Mouse (Mus musculus) midbrain, embryonic 13.5 days (tissue): Measurements from ENCODE around the gene Chl1. TPM values are rescaled to one million over a fixed set of nuclear protein-coding genes. Genes with fewer than 3 reads are reported as not detected.

ENCODE experiments used
- ATAC-seq: fragments of 200-750 bp; cut with Nextera tagmentation; 2 replicates; pipeline ENCODE4 v1.8.0; 2017; ENCODE audit warnings: mild to moderate bottlenecking, moderate TSS enrichment, moderate library complexity
- H3K27ac ChIP-seq: fragments of 300-500 bp; sonication (generic); 2 replicates; pipeline ENCODE4 v1.5.1; 2015; ENCODE audit warnings: inconsistent platforms, mild to moderate bottlenecking, moderate library complexity
- H3K27me3 ChIP-seq: fragments of 300-500 bp; sonication (generic); 2 replicates; pipeline ENCODE4 v1.6.1; 2015; ENCODE audit warnings: mild to moderate bottlenecking, inconsistent platforms
- H3K36me3 ChIP-seq: fragments of 300-500 bp; sonication (generic); 2 replicates; pipeline ENCODE4 v1.6.1; 2015; ENCODE audit warnings: mild to moderate bottlenecking, inconsistent platforms
- H3K4me1 ChIP-seq: fragments of 300-500 bp; sonication (generic); replicated peaks from 2 replicates; pipeline ENCODE4 v1.6.1; 2015; ENCODE audit warnings: inconsistent platforms
- H3K4me2 ChIP-seq: fragments of 300-500 bp; sonication (generic); replicated peaks from 2 replicates; pipeline ENCODE4 v1.6.1; 2015; ENCODE audit warnings: moderate library complexity, mild to moderate bottlenecking, inconsistent platforms
- H3K4me3 ChIP-seq: fragments of 300-500 bp; sonication (generic); replicated peaks from 2 replicates; pipeline ENCODE4 v1.5.1; 2015; ENCODE audit warnings: mild to moderate bottlenecking, inconsistent platforms
- H3K9ac ChIP-seq: fragments of 300-500 bp; sonication (generic); replicated peaks from 2 replicates; pipeline ENCODE4 v1.6.1; 2015; ENCODE audit warnings: mild to moderate bottlenecking, inconsistent platforms
- H3K9me3 ChIP-seq: fragments of 300-500 bp; sonication (generic); 2 replicates; pipeline ENCODE4 v1.6.1; 2016; ENCODE audit warnings: mild to moderate bottlenecking, inconsistent platforms
- WGBS: fragments of 180-500 bp; shearing (Covaris S2); methylation state at CpG from one replicate; pipeline ENCODE4 v1.1.7; 2015; 5-methylcytosine and 5-hydroxymethylcytosine counted together
- polyA plus RNA-seq: library from polyadenylated mRNA; unstranded; fragments of >200 nt; fragmentation: Nextera tagmentation; extraction: Ambion mirVana; gene quantifications from 2 replicates; pipeline ENCODE4 v1.2.1, GENCODE M21; 2015

Gene Chl1
- polyA plus RNA-seq, 1 experiment from 2014 or later, result 74.8 TPM

DNA sequence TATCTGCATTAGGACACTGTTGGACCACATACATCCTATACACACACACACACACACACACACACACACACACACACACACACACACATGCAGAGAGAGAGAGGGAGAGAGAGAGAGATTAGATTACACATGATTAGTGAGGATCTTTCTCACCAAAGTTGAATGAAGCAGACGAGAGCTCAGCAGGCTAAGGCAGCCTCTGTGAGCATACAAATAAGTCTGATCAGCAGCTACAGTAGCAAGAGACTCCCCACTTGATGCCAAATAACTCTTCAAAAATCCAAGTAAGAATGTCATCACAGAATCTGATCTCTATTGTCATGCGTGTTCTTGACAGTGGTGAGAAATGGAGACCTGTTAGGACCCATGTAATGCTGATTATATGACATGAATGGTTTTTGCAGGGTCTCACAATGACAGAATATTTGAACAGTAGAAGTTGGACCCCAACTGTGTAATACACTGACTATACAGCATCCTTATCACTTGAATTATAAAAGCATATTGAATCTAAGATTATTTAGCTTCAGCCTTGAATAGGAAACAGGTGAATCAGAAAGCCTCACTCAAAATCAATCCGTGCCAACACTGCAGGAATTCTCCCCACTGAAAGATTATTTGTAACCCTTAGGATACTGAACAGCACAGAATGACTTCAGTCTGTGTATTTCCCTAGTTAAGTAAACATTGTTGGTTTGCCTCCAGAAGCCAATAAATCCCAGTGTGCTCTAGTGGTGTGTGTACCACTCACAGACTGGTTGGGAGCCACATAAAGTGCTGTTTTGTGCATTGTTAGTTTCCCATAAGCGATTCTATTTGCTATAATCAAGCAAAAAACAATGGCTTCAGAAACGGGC, 47.9 kb downstream of the Chl1 start:
- H3K9me3 ChIP-seq, result no peaks in the 10 kb centered on the region
- no peaks in the 10 kb centered on the region for H3K27me3 ChIP-seq
- peaks cover 43% of the 10 kb centered on the region for H3K4me1 ChIP-seq
- H3K9ac ChIP-seq, result no peak overlapping the region
- no peaks in the 10 kb centered on the region for H3K36me3 ChIP-seq
- no peak overlapping the region for H3K4me3 ChIP-seq
- 34% methylated on average over 5 of the region's 5 CpGs for WGBS
- H3K27ac ChIP-seq, result peak overlapping the region; percentile 73
- ATAC-seq, result peak; percentile 63
- no peak overlapping the region for H3K4me2 ChIP-seq

DNA sequence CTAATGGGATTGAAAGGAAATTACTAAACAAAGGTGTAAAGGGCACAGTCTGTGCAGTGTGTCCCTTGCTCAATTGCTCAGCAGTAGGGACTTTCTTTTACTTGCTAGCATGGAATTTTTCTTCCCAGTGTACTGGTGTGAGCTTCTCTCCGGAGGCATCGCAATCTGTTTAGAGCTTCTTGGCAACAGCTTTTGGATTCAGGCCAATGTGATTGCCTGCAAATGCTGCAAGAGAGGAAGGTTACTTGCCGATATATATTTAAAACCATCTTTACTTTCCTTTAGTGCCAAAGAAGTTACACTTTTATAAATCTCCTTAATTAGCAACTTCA, 48.5 kb downstream of the Chl1 start:
- ATAC-seq, result peak; percentile 72

DNA sequence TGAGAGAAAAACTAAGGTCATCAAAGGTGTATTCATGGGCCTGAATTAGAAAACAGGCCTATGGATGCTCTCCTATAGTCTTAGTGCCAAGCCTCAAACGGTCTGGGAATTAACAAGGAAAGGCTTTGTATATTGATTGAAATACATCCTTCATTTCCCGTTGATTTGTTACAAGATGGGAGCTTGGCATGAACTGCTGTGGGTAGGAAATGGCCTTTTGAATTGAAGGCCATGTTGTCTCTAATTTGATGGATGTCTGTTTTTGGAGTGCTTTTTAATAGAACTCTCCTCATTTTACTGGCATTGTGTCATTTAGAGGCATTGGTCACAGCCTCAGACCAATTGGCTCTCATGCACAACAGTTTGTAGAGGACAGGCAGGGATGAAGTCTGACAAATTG, 49.0 kb downstream of the Chl1 start:
- H3K4me1 ChIP-seq, result peaks cover 48% of the 10 kb centered on the region
- no peaks in the 10 kb centered on the region for H3K36me3 ChIP-seq
- H3K9me3 ChIP-seq, result no peaks in the 10 kb centered on the region
- H3K27ac ChIP-seq, result no peak overlapping the region
- no peaks in the 10 kb centered on the region for H3K27me3 ChIP-seq
- H3K4me2 ChIP-seq, result no peak overlapping the region
- no peak overlapping the region for H3K9ac ChIP-seq
- no peak for ATAC-seq
- 49% methylated on average over 2 of the region's 2 CpGs for WGBS
- H3K4me3 ChIP-seq, result no peak overlapping the region

More for the DNA sequence above, 48.5 kb downstream of the Chl1 start:
- H3K27ac ChIP-seq, result peak overlapping the region; percentile 73
- no peaks in the 10 kb centered on the region for H3K36me3 ChIP-seq
- H3K4me1 ChIP-seq, result peaks cover 48% of the 10 kb centered on the region
- no peak overlapping the region for H3K4me2 ChIP-seq
- H3K9ac ChIP-seq, result no peak overlapping the region
- WGBS, result 54% methylated on average over 3 of the region's 3 CpGs
- no peaks in the 10 kb centered on the region for H3K27me3 ChIP-seq
- no peak overlapping the region for H3K4me3 ChIP-seq
- no peaks in the 10 kb centered on the region for H3K9me3 ChIP-seq

DNA sequence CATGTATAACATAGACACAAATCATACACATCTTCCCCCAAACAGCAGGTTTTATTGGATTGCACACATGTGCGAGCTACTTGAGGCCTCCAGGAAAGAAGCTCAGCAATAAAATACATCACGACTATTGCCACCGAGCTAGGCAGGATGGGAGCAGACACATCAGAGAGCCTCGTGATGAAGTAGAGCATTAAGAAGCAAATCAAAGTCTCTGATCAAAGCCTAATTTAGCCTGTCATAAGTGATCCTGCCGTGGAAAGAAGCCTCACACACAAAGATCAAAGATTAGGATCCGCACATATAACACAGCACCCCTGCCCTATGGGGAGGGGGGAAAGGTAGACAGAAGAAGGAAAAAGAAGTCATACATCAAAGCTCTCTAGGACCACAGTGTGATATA, 54.4 kb downstream of the Chl1 start:
- no peaks in the 10 kb centered on the region for H3K9me3 ChIP-seq
- no peak overlapping the region for H3K4me3 ChIP-seq
- H3K36me3 ChIP-seq, result no peaks in the 10 kb centered on the region
- H3K27me3 ChIP-seq, result no peaks in the 10 kb centered on the region
- H3K27ac ChIP-seq, result 0 out of 2 replicates have a peak overlapping the region, but pooled peaks have one; percentile 14
- peaks cover 42% of the 10 kb centered on the region for H3K4me1 ChIP-seq
- no peak overlapping the region for H3K9ac ChIP-seq
- ATAC-seq, result no peak
- 47% methylated on average over 6 of the region's 6 CpGs for WGBS
- H3K4me2 ChIP-seq, result no peak overlapping the region

DNA sequence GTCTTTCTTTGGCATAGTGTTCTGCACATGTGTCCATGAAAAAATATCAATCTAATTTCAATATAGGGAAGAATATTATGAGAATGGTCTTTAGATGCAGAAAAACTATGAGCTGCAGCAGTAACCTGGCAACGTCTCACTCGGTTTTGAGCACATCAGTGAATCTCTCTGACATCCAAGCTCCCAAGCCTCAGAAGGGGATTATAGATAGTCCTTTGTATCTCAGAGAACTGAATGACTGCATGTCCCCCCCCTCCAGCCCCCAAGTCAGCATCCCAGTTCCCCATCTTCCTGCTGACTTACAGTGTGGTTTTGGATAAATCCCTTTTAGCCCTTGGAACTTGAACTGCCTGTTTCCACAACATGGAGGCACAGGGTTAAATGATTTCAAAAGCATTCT, 56.9 kb downstream of the Chl1 start:
- H3K27ac ChIP-seq, result peak overlapping the region; percentile 58
- H3K9me3 ChIP-seq, result no peaks in the 10 kb centered on the region
- WGBS, result 12% methylated on average over 2 of the region's 2 CpGs
- H3K36me3 ChIP-seq, result no peaks in the 10 kb centered on the region
- peaks cover 41% of the 10 kb centered on the region for H3K4me1 ChIP-seq
- no peaks in the 10 kb centered on the region for H3K27me3 ChIP-seq
- H3K4me3 ChIP-seq, result no peak overlapping the region
- ATAC-seq, result peak; percentile 64; the same call in 1 of the 2 replicates
- no peak overlapping the region for H3K4me2 ChIP-seq
- H3K9ac ChIP-seq, result no peak overlapping the region; the same call in 1 of the 2 replicates

DNA sequence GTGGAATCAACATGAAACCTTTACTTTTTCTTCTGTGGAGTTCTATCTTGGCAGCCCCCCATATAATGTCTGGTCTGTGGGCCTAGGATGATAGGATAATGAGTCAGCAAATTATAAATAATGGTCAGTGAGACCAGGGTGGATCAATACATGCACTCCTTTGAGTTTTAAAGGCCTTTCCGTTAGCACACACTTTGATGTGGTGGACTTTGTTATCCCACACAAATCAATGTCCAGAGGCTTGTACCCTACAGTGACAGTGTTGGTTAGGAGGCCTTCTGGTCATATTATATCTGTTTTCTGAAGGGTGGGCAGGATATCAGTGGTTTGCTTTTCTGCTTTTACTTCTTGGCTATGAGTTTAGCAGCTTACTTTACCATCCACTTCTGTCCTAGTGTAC, 62.3 kb downstream of the Chl1 start:
- Histone ChIP-seq H3K9me3 (no peaks in the 10 kb centered on the region), H3K9ac (no peak overlapping the region), H3K27me3 (no peaks in the 10 kb centered on the region), H3K4me3 (no peak overlapping the region), H3K4me1 (peaks cover 9% of the 10 kb centered on the region; the same call in 1 of the 2 replicates), H3K27ac (no peak overlapping the region), H3K4me2 (no peak overlapping the region), H3K36me3 (no peaks in the 10 kb centered on the region)
- ATAC-seq, result no peak
- 76% methylated on average over 1 of the region's 1 CpGs for WGBS

DNA sequence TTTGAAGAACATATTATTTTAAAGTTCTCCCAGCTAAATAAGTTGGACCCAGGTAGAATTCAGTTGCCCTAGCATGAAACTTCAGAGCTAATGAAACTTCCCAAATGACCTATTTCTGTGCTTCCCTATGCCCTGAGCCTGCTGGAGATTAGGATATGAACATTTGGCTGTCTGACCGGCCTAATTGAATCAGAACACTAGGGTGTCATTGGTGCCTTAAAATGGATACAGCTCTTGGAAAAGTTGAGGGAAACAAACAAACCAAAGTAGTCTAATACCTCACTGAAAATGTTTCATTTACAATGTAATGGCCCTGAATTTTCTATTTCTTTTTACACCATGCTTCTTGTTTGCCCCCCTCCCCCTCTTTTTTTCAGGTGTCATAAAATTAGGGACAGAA, 73.8 kb downstream of the Chl1 start:
- no peak for ATAC-seq

DNA sequence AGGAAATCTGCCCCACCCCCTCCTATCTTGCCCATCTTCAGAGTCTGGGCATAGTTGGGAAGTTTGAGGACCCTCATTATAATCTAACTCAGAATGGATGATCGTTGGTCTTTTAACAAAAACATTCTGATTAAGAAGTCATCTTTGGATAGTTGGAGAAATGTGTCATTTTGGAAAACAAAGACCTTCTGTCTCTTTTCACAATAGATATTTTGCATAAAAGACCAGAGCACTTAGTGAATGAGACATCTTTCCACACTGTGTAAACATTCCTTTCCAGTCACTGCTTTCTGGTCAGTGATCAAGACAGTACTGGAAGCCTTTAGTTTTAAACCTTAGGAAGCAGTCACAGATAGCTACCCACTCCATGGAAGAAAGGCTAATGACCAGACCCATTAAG, 75.3 kb downstream of the Chl1 start:
- no peaks in the 10 kb centered on the region for H3K4me1 ChIP-seq
- 57% methylated on average over 1 of the region's 1 CpGs for WGBS
- H3K36me3 ChIP-seq, result no peaks in the 10 kb centered on the region
- ATAC-seq, result no peak
- no peak overlapping the region for H3K27ac ChIP-seq
- no peaks in the 10 kb centered on the region for H3K27me3 ChIP-seq
- 0 out of 2 replicates have a peak, but pooled peaks cover 3% of the 10 kb centered on the region for H3K9me3 ChIP-seq
- no peak overlapping the region for H3K4me3 ChIP-seq
- no peak overlapping the region for H3K9ac ChIP-seq
- H3K4me2 ChIP-seq, result no peak overlapping the region

More for the DNA sequence above, 73.8 kb downstream of the Chl1 start:
- Histone ChIP-seq H3K27ac (no peak overlapping the region), H3K4me2 (no peak overlapping the region), H3K9me3 (0 out of 2 replicates have a peak, but pooled peaks cover 3% of the 10 kb centered on the region), H3K4me1 (no peaks in the 10 kb centered on the region), H3K36me3 (no peaks in the 10 kb centered on the region), H3K27me3 (no peaks in the 10 kb centered on the region), H3K9ac (no peak overlapping the region), H3K4me3 (no peak overlapping the region)
- 90% methylated on average over 1 of the region's 1 CpGs for WGBS

DNA sequence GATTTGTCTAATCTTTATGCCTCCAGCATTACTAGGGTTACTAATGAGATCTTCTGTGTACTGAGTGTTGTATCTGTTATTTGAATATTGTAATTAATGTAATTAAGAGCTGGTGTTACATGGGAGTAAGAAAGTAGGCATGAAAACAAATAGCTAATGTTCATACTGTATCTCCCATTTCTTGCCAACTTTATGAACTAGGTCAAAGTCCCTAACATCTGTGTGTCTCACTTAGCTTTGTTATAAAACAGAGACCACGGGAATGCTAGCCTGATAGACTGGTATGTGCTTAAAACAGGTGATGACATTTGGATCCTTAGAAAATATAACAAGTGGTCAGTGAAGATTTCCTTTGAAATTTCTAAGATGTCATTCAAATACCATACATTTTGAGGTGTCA, 75.7 kb downstream of the Chl1 start:
- WGBS, result 83% methylated on average over 1 of the region's 1 CpGs
- no peak overlapping the region for H3K4me3 ChIP-seq
- H3K4me1 ChIP-seq, result no peaks in the 10 kb centered on the region
- ATAC-seq, result no peak
- H3K9me3 ChIP-seq, result 0 out of 2 replicates have a peak, but pooled peaks cover 3% of the 10 kb centered on the region
- no peak overlapping the region for H3K9ac ChIP-seq
- no peak overlapping the region for H3K4me2 ChIP-seq
- no peak overlapping the region for H3K27ac ChIP-seq
- H3K27me3 ChIP-seq, result no peaks in the 10 kb centered on the region
- H3K36me3 ChIP-seq, result no peaks in the 10 kb centered on the region

DNA sequence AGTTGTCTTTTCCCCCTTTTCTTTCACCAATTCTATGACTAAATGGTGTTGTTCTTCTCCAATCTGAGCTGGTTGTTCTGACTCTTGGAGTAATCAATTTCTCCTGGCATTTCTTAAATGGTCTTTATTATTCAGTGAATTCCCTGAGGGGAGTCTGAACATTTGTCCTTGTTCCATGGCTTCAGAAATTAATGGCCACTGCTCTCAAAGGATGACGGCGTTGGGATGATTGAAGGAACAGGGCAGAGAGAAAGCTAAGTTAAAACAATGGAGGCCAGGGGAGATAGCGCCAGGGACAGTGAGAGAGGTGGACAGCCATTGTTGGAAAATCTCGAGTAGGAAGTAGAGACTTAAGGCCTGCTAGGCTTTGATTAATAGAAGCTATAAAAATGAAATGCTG, 91.7 kb downstream of the Chl1 start:
- H3K4me1 ChIP-seq, result peaks cover 8% of the 10 kb centered on the region; the same call in 1 of the 2 replicates
- no peaks in the 10 kb centered on the region for H3K27me3 ChIP-seq
- 39% methylated on average over 4 of the region's 4 CpGs for WGBS
- no peaks in the 10 kb centered on the region for H3K9me3 ChIP-seq
- H3K36me3 ChIP-seq, result no peaks in the 10 kb centered on the region
- no peak overlapping the region for H3K4me3 ChIP-seq
- H3K27ac ChIP-seq, result no peak overlapping the region
- H3K9ac ChIP-seq, result no peak overlapping the region
- H3K4me2 ChIP-seq, result no peak overlapping the region
- no peak for ATAC-seq

DNA sequence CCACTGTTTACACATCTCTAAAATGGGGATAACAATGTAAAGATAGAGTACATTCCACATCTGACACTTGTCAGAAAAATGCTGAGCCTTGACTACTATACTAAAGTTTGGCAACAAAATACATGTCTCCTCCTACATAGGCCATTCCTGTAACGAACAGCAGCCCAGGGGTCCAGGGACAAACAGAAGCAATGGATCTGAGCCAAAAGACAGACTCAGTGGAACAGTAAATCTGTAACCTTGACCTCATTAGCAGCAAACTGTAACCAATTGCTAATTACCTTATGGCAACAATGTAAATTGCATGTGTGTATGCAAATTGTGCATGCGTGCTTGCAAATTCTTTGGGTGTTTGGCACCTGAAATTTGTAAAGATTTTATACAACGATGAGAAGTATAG, 100.3 kb downstream of the Chl1 start:
- H3K4me3 ChIP-seq, result no peak overlapping the region
- H3K9ac ChIP-seq, result no peak overlapping the region
- H3K27me3 ChIP-seq, result no peaks in the 10 kb centered on the region
- 79% methylated on average over 3 of the region's 3 CpGs for WGBS
- ATAC-seq, result no peak
- no peaks in the 10 kb centered on the region for H3K9me3 ChIP-seq
- H3K27ac ChIP-seq, result no peak overlapping the region
- H3K4me2 ChIP-seq, result no peak overlapping the region
- no peaks in the 10 kb centered on the region for H3K36me3 ChIP-seq
- no peaks in the 10 kb centered on the region for H3K4me1 ChIP-seq

DNA sequence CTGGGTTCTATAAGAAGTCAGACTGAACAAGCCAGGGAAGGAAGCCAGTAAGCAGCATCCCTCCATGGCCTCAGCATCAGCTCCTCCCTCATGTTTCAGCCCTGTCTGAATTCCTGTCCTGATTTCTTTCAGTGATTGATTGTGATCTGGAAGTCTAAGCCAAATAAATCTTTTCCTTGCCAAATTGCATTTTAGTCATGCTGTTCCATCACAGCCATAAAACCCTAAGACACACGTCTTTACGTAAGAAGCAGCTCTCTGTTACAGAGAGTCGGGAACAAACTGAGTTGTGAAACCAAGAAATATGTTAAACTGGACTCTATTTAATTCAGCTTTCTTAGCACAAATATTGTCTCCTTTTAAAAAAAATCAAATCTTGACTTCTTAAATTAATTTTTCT, 102.2 kb downstream of the Chl1 start:
- H3K27me3 ChIP-seq, result no peaks in the 10 kb centered on the region
- peaks cover 5% of the 10 kb centered on the region; the same call in 1 of the 2 replicates for H3K4me1 ChIP-seq
- no peak overlapping the region for H3K4me3 ChIP-seq
- no peak overlapping the region for H3K4me2 ChIP-seq
- H3K36me3 ChIP-seq, result no peaks in the 10 kb centered on the region
- ATAC-seq, result no peak
- no peaks in the 10 kb centered on the region for H3K9me3 ChIP-seq
- no peak overlapping the region for H3K27ac ChIP-seq
- H3K9ac ChIP-seq, result no peak overlapping the region
- WGBS, result 84% methylated on average over 3 of the region's 3 CpGs
